Mouse (Mus musculus) myocyte (in vitro differentiated cells): ENCODE measurements around the gene Vax1.

ENCODE experiments used
- CEBPB ChIP-seq: IDR thresholded peaks from 2 replicates; pipeline ENCODE4 v1.6.1; 2011; ENCODE audit warnings: mild to moderate bottlenecking, moderate library complexity; ENCODE audit not compliant: poor library complexity, insufficient read depth, severe bottlenecking
- E2F4 ChIP-seq: IDR thresholded peaks from one replicate; pipeline ENCODE4 v1.6.1; 2011; ENCODE audit warnings: mild to moderate bottlenecking, control low read depth, moderate library complexity; ENCODE audit not compliant: insufficient read depth
- MAX ChIP-seq: IDR thresholded peaks from one replicate; pipeline ENCODE4 v1.6.1; 2011; ENCODE audit warnings: low read depth, mild to moderate bottlenecking, control low read depth
- MYOD1 ChIP-seq, 3 experiments: IDR thresholded peaks; one replicate each; pipeline ENCODE4 v1.6.1; 2011; ENCODE audit warnings: control low read depth in 2 of 3, low read depth in 2 of 3, mild to moderate bottlenecking in 2 of 3, moderate library complexity in 1 of 3; ENCODE audit not compliant: insufficient read length in 2 of 3, control insufficient read depth in 1 of 3
- POLR2A ChIP-seq: IDR thresholded peaks from one replicate; pipeline ENCODE4 v1.6.1; 2011; ENCODE audit warnings: low read depth, mild to moderate bottlenecking, control low read depth, moderate library complexity; ENCODE audit not compliant: insufficient read length
- POLR2AphosphoS2 ChIP-seq: IDR thresholded peaks from one replicate; pipeline ENCODE4 v1.6.1; 2011; ENCODE audit warnings: low read depth, control low read depth; ENCODE audit not compliant: insufficient read length
- TCF12 ChIP-seq: IDR thresholded peaks from one replicate; pipeline ENCODE4 v1.6.1; 2011; ENCODE audit warnings: mild to moderate bottlenecking, control low read depth; ENCODE audit not compliant: poor library complexity, insufficient read depth, severe bottlenecking
- USF1 ChIP-seq: IDR thresholded peaks from one replicate; pipeline ENCODE4 v1.6.1; 2011; ENCODE audit warnings: low read depth, mild to moderate bottlenecking, control low read depth, moderate library complexity

DNA sequence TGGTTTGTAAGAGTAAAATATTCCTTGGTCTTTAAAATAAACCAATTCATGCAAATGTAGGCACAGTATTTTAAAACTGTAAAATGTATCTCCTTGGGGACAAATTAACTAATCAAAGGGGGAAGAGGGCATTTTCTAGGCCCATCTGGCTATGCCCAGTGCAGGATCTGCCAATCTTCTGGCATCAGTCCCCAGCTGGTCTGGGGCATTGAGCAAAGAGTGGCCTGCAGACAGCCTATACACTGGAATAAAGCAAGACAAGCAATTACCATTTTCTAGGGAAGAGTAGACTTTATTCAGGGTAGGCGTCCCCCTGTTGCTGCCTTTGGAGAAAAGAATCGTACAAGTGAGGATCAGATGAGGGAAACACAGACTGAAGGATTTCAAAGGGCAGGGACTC is 40.2 kb downstream of the Vax1 start:
- TF ChIP-seq TCF12 (no peak), MYOD1 (IDR thresholded peaks at IDR 0.05; ENCODE audit: control insufficient read depth in 1 of 3, insufficient read length in 2 of 3, low read depth in 2 of 3) (no peak), CEBPB (no peak), E2F4 (no peak), MAX (no peak), POLR2AphosphoS2 (no peak), POLR2A (no peak), USF1 (no peak)
